Mouse (Mus musculus) neural tube, embryonic 14.5 days (tissue): ENCODE results near the gene Mif4gd. TPM values are rescaled to one million over a fixed set of nuclear protein-coding genes. Genes with fewer than 3 reads are reported as not detected.
A peak's percentile ranks its signal among the peaks of the same experiment; 100 is the strongest.

ENCODE experiments used
- ATAC-seq: fragments of 200-750 bp; cut with Nextera tagmentation; 2 replicates; pipeline ENCODE4 v1.8.0; 2017; ENCODE audit warnings: low read depth, mild to moderate bottlenecking, moderate TSS enrichment, moderate library complexity
- H3K27ac ChIP-seq: fragments of 300-500 bp; sonication (generic); 2 replicates; pipeline ENCODE4 v1.5.1; 2014; ENCODE audit warnings: low read depth, mild to moderate bottlenecking, control low read depth, low read length, moderate library complexity, mixed read lengths
- H3K27me3 ChIP-seq: fragments of 300-500 bp; sonication (generic); 2 replicates; pipeline ENCODE4 v1.6.1; 2014; ENCODE audit warnings: low read length; ENCODE audit not compliant: control insufficient read depth, insufficient read depth
- H3K36me3 ChIP-seq: fragments of 300-500 bp; sonication (generic); 2 replicates; pipeline ENCODE4 v1.6.1; 2014; ENCODE audit warnings: low read length, mixed read lengths; ENCODE audit not compliant: control insufficient read depth, insufficient read depth
- H3K4me1 ChIP-seq: fragments of 300-500 bp; sonication (generic); 2 replicates; pipeline ENCODE4 v1.6.1; 2014; ENCODE audit warnings: low read length; ENCODE audit not compliant: control insufficient read depth, insufficient read depth
- H3K4me2 ChIP-seq: fragments of 300-500 bp; sonication (generic); 2 replicates; pipeline ENCODE4 v1.6.1; 2014; ENCODE audit warnings: mild to moderate bottlenecking, low read depth, low read length, control low read depth
- H3K4me3 ChIP-seq: fragments of 300-500 bp; sonication (generic); 2 replicates; pipeline ENCODE4 v1.5.1; 2014; ENCODE audit warnings: low read depth, low read length, control low read depth, mixed read lengths
- H3K9ac ChIP-seq: fragments of 300-500 bp; sonication (generic); replicated peaks from 2 replicates; pipeline ENCODE4 v1.6.1; 2014; ENCODE audit warnings: low read depth, mild to moderate bottlenecking, control low read depth, low read length, mixed read lengths
- H3K9me3 ChIP-seq: fragments of 300-500 bp; sonication (generic); 2 replicates; pipeline ENCODE4 v1.6.1; 2016; ENCODE audit warnings: low read length; ENCODE audit not compliant: control insufficient read depth
- WGBS: fragments of 180-500 bp; shearing (Covaris S2); extraction: QIAGEN DNeasy Blood & Tissue Kit; methylation state at CpG from one replicate; pipeline ENCODE4 v1.1.7; 2014; 5-methylcytosine and 5-hydroxymethylcytosine counted together
- polyA plus RNA-seq: library from polyadenylated mRNA; unstranded; fragments of >200 nt; fragmentation: Nextera tagmentation; extraction: Ambion mirVana; gene quantifications from 2 replicates; pipeline ENCODE4 v1.2.1, GENCODE M21; 2014

Mif4gd gene
- polyA plus RNA-seq, 1 experiment from 2014 or later, result 12.3 TPM

GRCm38 (mm10) chr11:115628465-115629101, 15.8 kb upstream of the Mif4gd start:
- H3K27me3 ChIP-seq, result no peaks in the 10 kb centered on the region
- peak; percentile 13 for ATAC-seq
- 59% methylated on average over 12 of the region's 13 CpGs for WGBS
- peak overlapping the region; percentile 64 for H3K4me3 ChIP-seq
- H3K36me3 ChIP-seq, result no peaks in the 10 kb centered on the region
- H3K4me1 ChIP-seq, result 0 out of 2 replicates have a peak, but pooled peaks cover 6% of the 10 kb centered on the region
- peak overlapping the region; percentile 93; the same call in 1 of the 2 replicates for H3K4me2 ChIP-seq
- no peaks in the 10 kb centered on the region for H3K9me3 ChIP-seq
- no peak overlapping the region for H3K27ac ChIP-seq
- no peak overlapping the region for H3K9ac ChIP-seq

DNA sequence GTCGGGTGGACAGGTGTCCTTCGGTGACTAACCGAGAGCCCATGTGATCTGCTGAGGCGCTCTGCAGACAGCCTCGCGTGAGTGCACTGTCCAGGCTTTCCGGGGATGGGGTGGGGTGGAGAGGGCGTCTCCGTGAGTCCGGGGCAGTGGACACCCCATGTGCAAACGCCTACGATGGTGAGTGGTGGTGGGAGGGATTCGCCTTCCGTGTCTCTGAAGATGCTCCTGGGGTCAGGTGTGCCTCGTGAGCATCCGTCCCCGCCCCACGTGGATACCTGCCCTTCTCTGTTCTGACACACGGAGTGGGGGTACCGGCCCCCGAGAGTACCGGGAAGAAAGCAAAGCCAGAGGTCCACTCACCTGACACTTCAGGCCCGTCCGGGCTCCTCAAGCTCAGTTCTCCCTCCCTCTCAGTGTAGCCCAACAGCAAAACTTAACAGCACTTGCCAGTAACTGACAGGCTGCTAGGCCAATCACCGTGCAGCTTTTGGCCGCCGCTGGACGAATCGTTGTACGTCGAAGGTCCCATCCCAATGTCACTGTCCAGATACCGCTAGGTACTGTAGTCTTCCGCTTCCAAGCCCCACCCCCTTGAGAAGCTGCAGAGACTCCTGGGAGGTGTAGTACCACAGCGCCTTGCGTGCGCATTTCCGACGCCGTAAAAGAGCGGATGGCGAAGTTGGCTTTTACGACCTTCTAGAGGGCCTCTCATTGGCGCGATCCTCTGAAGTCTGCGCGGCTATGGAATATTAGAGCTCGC, 15.1 kb upstream of the Mif4gd start, which contains the start of gene Slc25a19:
TSS of gene Slc25a19 (minus strand) at position 591 of the 760 bp plus-strand sequence.
- Histone ChIP-seq H3K27ac (no peak within 1 kb of the TSS), H3K36me3 (no peaks in the 10 kb centered on the region), H3K27me3 (no peaks in the 10 kb centered on the region), H3K4me3 (peak within 1 kb of the TSS; percentile 64), H3K9ac (peak within 1 kb of the TSS; percentile 59), H3K9me3 (no peaks in the 10 kb centered on the region), H3K4me1 (0 out of 2 replicates have a peak, but pooled peaks cover 6% of the 10 kb centered on the region), H3K4me2 (peak within 1 kb of the TSS; percentile 93)
- under 1% methylated on average over 46 of the region's 47 CpGs for WGBS
- ATAC-seq, result peak; percentile 99

DNA sequence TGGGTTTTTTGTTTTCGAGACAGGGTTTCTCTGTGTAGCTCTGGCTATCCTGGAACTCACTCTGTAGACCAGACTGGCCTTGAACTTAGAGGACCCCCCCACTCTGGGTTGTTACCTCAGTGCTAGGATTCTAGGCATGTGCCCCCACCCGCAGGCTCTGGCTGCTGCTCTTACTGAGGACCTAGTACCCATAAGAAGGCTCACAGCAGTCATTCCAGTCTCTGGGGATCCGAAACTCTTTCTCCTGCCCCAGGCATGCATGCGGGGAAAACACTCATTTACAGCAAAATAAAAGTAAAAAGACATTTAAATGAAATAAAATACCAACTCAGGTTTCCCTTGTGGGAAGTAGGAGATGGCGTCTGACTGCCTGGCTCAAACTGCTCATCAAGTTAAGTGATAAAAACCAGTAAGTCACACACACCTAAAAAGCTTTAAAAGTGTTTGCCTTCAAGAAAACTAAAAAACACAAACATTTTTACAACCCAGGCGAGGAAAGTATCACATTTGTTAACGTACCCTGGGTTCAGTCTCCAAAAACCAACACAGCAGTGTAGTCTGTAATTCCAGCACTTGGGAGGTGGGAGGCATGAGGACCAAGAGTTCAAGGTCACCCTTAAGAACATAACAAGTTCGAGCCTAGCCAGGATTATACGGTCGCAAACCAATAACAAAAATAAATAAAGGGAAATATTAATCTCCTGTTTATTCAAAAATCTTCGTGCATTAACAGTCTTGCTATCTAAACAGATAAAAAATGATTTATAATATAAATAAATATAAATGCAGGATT, 14.3 kb upstream of the Mif4gd start:
- no peak overlapping the region for H3K27ac ChIP-seq

GRCm38 (mm10) chr11:115625877-115626276, 13.1 kb upstream of the Mif4gd start:
- H3K27ac ChIP-seq, result no peak overlapping the region
- H3K27me3 ChIP-seq, result no peaks in the 10 kb centered on the region
- no peak overlapping the region for H3K4me3 ChIP-seq
- no peak overlapping the region for H3K9ac ChIP-seq
- no peak for ATAC-seq
- 88% methylated on average over 9 of the region's 9 CpGs for WGBS
- no peaks in the 10 kb centered on the region for H3K9me3 ChIP-seq
- H3K4me2 ChIP-seq, result no peak overlapping the region
- 0 out of 2 replicates have a peak, but pooled peaks cover 6% of the 10 kb centered on the region for H3K4me1 ChIP-seq
- H3K36me3 ChIP-seq, result peaks cover 3% of the 10 kb centered on the region

More for the DNA sequence above, 14.3 kb upstream of the Mif4gd start:
- H3K4me2 ChIP-seq, result peak overlapping the region; percentile 93
- no peaks in the 10 kb centered on the region for H3K9me3 ChIP-seq
- peak overlapping the region; percentile 64 for H3K4me3 ChIP-seq
- H3K27me3 ChIP-seq, result no peaks in the 10 kb centered on the region
- ATAC-seq, result no peak
- 56% methylated on average over 11 of the region's 11 CpGs for WGBS
- no peaks in the 10 kb centered on the region; the same call in none of the 2 replicates for H3K36me3 ChIP-seq
- peak overlapping the region; percentile 59 for H3K9ac ChIP-seq
- 0 out of 2 replicates have a peak, but pooled peaks cover 6% of the 10 kb centered on the region for H3K4me1 ChIP-seq

DNA sequence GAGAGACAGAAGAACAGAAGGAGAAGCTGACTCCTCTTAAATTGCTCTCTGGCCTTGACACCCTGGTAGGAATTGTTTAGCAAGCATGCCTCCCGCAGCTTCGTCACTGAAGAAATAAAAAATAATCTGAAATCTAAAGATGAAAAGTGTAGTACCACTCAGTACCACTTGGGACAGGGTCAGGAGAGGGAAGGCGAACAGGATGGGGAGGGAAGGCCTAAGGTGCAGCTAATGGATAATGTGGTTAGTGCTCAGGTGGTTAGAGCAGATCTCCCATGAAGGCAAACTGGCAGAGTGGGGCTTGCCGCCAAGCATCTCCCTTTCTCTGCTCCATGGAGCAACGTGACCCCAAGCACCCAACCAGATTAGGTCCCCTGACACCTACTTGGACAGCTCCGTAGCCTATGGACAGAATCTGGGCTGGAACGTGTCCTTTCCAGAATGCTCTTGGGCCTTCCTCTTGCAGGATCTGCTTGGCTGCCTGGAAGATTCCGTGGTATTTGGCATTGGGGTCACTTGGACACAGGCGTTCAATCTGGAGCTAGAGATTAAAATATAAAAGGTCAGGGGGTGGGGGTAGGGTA, 10.8 kb upstream of the Mif4gd start:
- 0 out of 2 replicates have a peak, but pooled peaks cover 6% of the 10 kb centered on the region for H3K4me1 ChIP-seq
- ATAC-seq, result no peak
- no peak overlapping the region for H3K27ac ChIP-seq
- H3K27me3 ChIP-seq, result no peaks in the 10 kb centered on the region
- no peak overlapping the region for H3K4me3 ChIP-seq
- no peak overlapping the region for H3K4me2 ChIP-seq
- H3K9ac ChIP-seq, result no peak overlapping the region
- 79% methylated on average over 9 of the region's 9 CpGs for WGBS
- H3K9me3 ChIP-seq, result no peaks in the 10 kb centered on the region
- peaks cover 7% of the 10 kb centered on the region for H3K36me3 ChIP-seq

GRCm38 (mm10) chr11:115619949-115620348, 7.2 kb upstream of the Mif4gd start:
- WGBS, result 97% methylated on average over 7 of the region's 7 CpGs
- Histone ChIP-seq H3K27me3 (no peaks in the 10 kb centered on the region), H3K4me2 (no peak overlapping the region), H3K4me1 (no peaks in the 10 kb centered on the region), H3K9ac (no peak overlapping the region), H3K27ac (no peak overlapping the region), H3K9me3 (no peaks in the 10 kb centered on the region), H3K4me3 (no peak overlapping the region), H3K36me3 (peaks cover 12% of the 10 kb centered on the region)
- ATAC-seq, result no peak

DNA sequence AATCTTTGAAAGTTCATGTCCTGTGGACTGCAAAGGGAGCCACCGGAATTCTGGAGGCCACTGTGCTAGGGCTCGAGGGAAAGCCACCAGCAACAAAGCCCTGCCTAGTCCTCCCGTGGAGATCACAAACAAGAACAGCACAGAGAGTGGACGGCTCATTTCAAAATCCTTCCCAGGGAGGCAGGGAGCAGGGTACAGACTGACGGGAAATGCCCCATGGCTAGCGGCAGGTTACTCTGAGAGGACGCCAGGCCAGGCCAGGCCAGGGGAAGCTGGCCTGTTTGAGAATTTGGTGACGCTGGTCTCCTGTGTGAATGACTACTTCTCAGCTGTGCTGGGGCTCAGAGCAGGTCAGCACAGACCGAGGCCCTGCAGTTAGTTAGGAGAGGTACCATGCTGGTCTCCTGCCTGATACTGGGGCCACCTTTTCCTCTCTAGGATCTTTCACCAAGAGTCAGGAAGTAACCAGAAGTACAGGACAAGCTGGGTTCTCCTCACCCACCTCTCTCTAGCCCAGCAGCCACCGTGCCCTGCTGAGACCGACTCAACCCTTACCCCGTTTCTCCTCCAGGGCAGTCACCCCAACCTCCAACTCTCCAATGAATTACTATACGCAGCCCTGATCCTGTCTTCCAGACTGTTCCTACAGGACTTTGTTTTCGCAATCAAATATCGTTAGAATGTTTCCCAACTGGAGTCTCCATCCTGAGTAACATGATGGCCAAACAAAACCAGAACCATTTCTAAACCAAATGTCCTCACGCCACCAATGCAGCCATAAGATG, 6.2 kb upstream of the Mif4gd start:
- 88% methylated on average over 16 of the region's 16 CpGs for WGBS
- no peak overlapping the region for H3K4me3 ChIP-seq
- no peaks in the 10 kb centered on the region for H3K9me3 ChIP-seq
- no peak overlapping the region for H3K9ac ChIP-seq
- H3K4me1 ChIP-seq, result no peaks in the 10 kb centered on the region
- H3K36me3 ChIP-seq, result peaks cover 15% of the 10 kb centered on the region
- no peak overlapping the region for H3K27ac ChIP-seq
- H3K27me3 ChIP-seq, result no peaks in the 10 kb centered on the region
- H3K4me2 ChIP-seq, result no peak overlapping the region
- ATAC-seq, result no peak

DNA sequence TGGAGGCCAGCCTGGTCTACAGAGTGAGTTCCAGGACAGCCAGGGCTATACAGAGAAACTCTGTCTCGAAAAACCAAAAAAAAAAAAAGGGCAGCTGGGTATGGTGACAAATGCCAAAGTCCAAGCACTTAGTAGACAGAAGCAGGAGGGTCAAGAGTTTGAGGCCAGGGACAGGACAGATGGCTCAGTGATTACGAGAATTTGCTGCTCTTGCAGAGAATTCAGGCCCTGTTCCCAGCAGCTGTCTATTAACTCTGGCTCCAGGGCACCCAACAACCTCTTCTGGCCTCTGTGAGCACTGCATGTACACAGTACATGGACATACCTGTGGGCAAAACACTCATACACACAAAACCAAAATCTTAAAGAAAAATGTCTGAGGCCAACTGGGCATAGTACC, 5.2 kb upstream of the Mif4gd start:
- H3K4me2 ChIP-seq, result no peak overlapping the region
- peaks cover 15% of the 10 kb centered on the region for H3K36me3 ChIP-seq
- H3K9ac ChIP-seq, result no peak overlapping the region
- no peaks in the 10 kb centered on the region for H3K9me3 ChIP-seq
- 83% methylated on average over 2 of the region's 2 CpGs for WGBS
- no peak overlapping the region for H3K4me3 ChIP-seq
- ATAC-seq, result no peak
- H3K4me1 ChIP-seq, result no peaks in the 10 kb centered on the region
- no peak overlapping the region for H3K27ac ChIP-seq
- no peaks in the 10 kb centered on the region for H3K27me3 ChIP-seq
